Mouse (Mus musculus) intestine, postnatal 0 days (tissue): ENCODE measurements around the gene Catsper1. TPM values are rescaled to one million over a fixed set of nuclear protein-coding genes. Genes with fewer than 3 reads are reported as not detected.

Source experiments
- ATAC-seq: fragments of 200-750 bp; cut with Nextera tagmentation; 2 replicates; pipeline ENCODE4 v1.8.0; 2017; ENCODE audit warnings: mild to moderate bottlenecking, moderate TSS enrichment, moderate library complexity
- H3K27ac ChIP-seq: fragments of 300-500 bp; sonication (generic); 2 replicates; pipeline ENCODE4 v1.5.1; 2014; ENCODE audit warnings: mild to moderate bottlenecking, low read depth, low read length, moderate library complexity
- H3K27me3 ChIP-seq: fragments of 300-500 bp; sonication (generic); replicated peaks from 2 replicates; pipeline ENCODE4 v1.6.1; 2014; ENCODE audit warnings: low read length, mixed read lengths; ENCODE audit not compliant: control insufficient read depth, insufficient read depth
- H3K36me3 ChIP-seq: fragments of 300-500 bp; sonication (generic); 2 replicates; pipeline ENCODE4 v1.6.1; 2014; ENCODE audit warnings: mild to moderate bottlenecking, moderate library complexity; ENCODE audit not compliant: control insufficient read depth, insufficient read depth
- H3K4me1 ChIP-seq: fragments of 300-500 bp; sonication (generic); replicated peaks from 2 replicates; pipeline ENCODE4 v1.6.1; 2014; ENCODE audit warnings: antibody characterized with exemption, low read length, mixed read lengths; ENCODE audit not compliant: control insufficient read depth, insufficient read depth
- H3K4me2 ChIP-seq: fragments of 300-500 bp; sonication (generic); replicated peaks from 2 replicates; pipeline ENCODE4 v1.6.1; 2014; ENCODE audit warnings: low read depth, mild to moderate bottlenecking, moderate library complexity
- H3K4me3 ChIP-seq: fragments of 300-500 bp; sonication (generic); 2 replicates; pipeline ENCODE4 v1.5.1; 2014; ENCODE audit warnings: low read depth, low read length
- H3K9ac ChIP-seq: fragments of 300-500 bp; sonication (generic); 2 replicates; pipeline ENCODE4 v1.6.1; 2014; ENCODE audit warnings: mild to moderate bottlenecking, low read depth, low read length
- H3K9me3 ChIP-seq: fragments of 300-500 bp; sonication (generic); 2 replicates; pipeline ENCODE4 v1.6.1; 2016; ENCODE audit warnings: mixed run types; ENCODE audit not compliant: control insufficient read depth
- CTCF ChIP-seq: sonication (generic); IDR thresholded peaks from 2 replicates; pipeline ENCODE4 v1.5.1; 2016; ENCODE audit warnings: low read depth, mild to moderate bottlenecking, control low read depth, antibody characterized with exemption, moderate library complexity
- WGBS: fragments of 180-500 bp; shearing (Covaris S2); extraction: QIAGEN DNeasy Blood & Tissue Kit; methylation state at CpG from one replicate; pipeline ENCODE4 v1.1.7; 2014; 5-methylcytosine and 5-hydroxymethylcytosine counted together
- polyA plus RNA-seq: library from polyadenylated mRNA; unstranded; fragments of >200 nt; fragmentation: Nextera tagmentation; extraction: Ambion mirVana; gene quantifications from 2 replicates; pipeline ENCODE4 v1.2.1, GENCODE M21; 2015

Catsper1 gene
- polyA plus RNA-seq, 1 experiment from 2014 or later: not detected

- H3K27me3 ChIP-seq: no peaks in the 10 kb centered on the region
- 0 out of 2 replicates have a peak overlapping the region, but pooled peaks have one; percentile 6 for H3K4me2 ChIP-seq
- no peaks in the 10 kb centered on the region for H3K4me1 ChIP-seq
- H3K27ac ChIP-seq: no peak overlapping the region
- WGBS: 58% methylated on average over 19 of the region's 19 CpGs
- H3K4me3 ChIP-seq: no peak overlapping the region
- TF ChIP-seq CTCF: no peak
- ATAC-seq: no peak
- no peaks in the 10 kb centered on the region for H3K36me3 ChIP-seq
- H3K9me3 ChIP-seq: no peaks in the 10 kb centered on the region
- H3K9ac ChIP-seq: no peak overlapping the region
Measured at GRCm38 (mm10) chr19:5327970-5328369, 7.6 kb upstream of the Catsper1 start.

DNA sequence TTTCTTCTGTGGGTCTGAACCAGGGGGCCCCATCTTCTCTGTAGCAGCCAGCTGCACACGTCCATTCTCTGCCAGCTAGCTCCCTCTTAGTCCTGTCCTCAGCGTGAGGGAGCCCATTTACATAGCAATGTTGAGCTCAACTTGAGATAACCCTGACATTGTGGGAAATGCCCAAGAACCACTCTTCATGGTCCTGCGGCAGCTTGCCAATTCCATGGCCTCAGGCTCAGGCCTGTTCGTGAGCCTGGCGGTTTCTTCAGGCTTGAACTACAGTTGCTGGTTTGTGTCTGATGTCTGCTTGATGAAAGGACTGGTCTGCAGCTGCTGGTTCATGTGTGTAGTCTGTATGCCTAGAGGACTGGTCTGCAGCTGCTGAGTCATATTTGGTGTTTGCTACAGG, 800 bp upstream of the Catsper1 start:
- no peaks in the 10 kb centered on the region for H3K36me3 ChIP-seq
- H3K27me3 ChIP-seq: no peaks in the 10 kb centered on the region
- no peak overlapping the region for H3K4me3 ChIP-seq
- no peak for TF ChIP-seq CTCF
- no peak overlapping the region for H3K4me2 ChIP-seq
- H3K27ac ChIP-seq: no peak overlapping the region
- no peak overlapping the region for H3K9ac ChIP-seq
- 83% methylated on average over 5 of the region's 5 CpGs for whole genome bisulfite sequencing
- ATAC-seq: no peak
- H3K9me3 ChIP-seq: no peaks in the 10 kb centered on the region
- H3K4me1 ChIP-seq: no peaks in the 10 kb centered on the region

GRCm38 (mm10) chr19:5337975-5338374, 2.4 kb downstream of the Catsper1 start:
- no peak for ATAC-seq
- no peak overlapping the region for H3K4me2 ChIP-seq
- WGBS: 18% methylated on average over 5 of the region's 5 CpGs

GRCm38 (mm10) chr19:5341360-5341759, 5.8 kb downstream of the Catsper1 start:
- H3K4me2 ChIP-seq: no peak overlapping the region
- WGBS: 89% methylated on average over 7 of the region's 7 CpGs
- no peaks in the 10 kb centered on the region for H3K9me3 ChIP-seq
- ATAC-seq: no peak
- no peak overlapping the region for H3K9ac ChIP-seq
- no peak overlapping the region for H3K27ac ChIP-seq
- no peak overlapping the region for H3K4me3 ChIP-seq
- no peaks in the 10 kb centered on the region for H3K4me1 ChIP-seq
- no peak for TF ChIP-seq CTCF
- H3K27me3 ChIP-seq: no peaks in the 10 kb centered on the region
- H3K36me3 ChIP-seq: no peaks in the 10 kb centered on the region

More at GRCm38 (mm10) chr19:5337975-5338374, 2.4 kb downstream of the Catsper1 start:
- Histone ChIP-seq H3K9ac (no peak overlapping the region), H3K4me1 (no peaks in the 10 kb centered on the region), H3K4me3 (no peak overlapping the region), H3K9me3 (no peaks in the 10 kb centered on the region), H3K27me3 (no peaks in the 10 kb centered on the region), H3K27ac (no peak overlapping the region), H3K36me3 (no peaks in the 10 kb centered on the region)
- TF ChIP-seq CTCF: peak; percentile 92

- no peak for ATAC-seq
- whole genome bisulfite sequencing: 80% methylated on average over 6 of the region's 6 CpGs
- Histone ChIP-seq H3K4me1 (0 out of 2 replicates have a peak, but pooled peaks cover 3% of the 10 kb centered on the region), H3K27ac (no peak overlapping the region), H3K9ac (no peak overlapping the region), H3K36me3 (no peaks in the 10 kb centered on the region), H3K9me3 (no peaks in the 10 kb centered on the region), H3K4me2 (no peak overlapping the region), H3K27me3 (no peaks in the 10 kb centered on the region), H3K4me3 (no peak overlapping the region)
- no peak for TF ChIP-seq CTCF
Measured at GRCm38 (mm10) chr19:5345297-5346131, 10.0 kb downstream of the Catsper1 start.

DNA sequence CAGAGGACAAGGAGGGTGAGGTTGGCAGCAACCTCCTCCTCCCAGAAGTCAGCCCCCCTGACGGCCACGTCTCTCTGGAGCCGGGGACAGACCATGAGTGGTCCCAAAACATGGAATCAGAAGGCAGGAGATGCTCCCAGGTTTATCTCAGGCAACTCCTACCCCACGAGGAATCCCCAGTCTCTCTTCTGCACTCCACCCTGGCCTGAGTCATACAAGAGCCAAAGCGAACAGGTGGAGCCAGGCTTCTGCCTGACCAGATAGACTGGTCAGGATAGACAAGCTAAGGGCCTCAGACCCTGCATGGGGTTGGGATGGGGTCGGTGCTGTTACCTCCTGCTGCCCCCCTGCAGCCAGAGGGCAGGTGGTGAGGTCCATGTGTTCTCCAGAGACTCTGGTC, 12.5 kb downstream of the Catsper1 start:
- Histone ChIP-seq H3K36me3 (no peaks in the 10 kb centered on the region), H3K9ac (peak overlapping the region; percentile 22; the same call in 1 of the 2 replicates), H3K9me3 (no peaks in the 10 kb centered on the region), H3K4me3 (no peak overlapping the region), H3K4me1 (0 out of 2 replicates have a peak, but pooled peaks cover 3% of the 10 kb centered on the region), H3K27me3 (no peaks in the 10 kb centered on the region), H3K27ac (no peak overlapping the region), H3K4me2 (peak overlapping the region; percentile 75)
- no peak for TF ChIP-seq CTCF
- no peak for ATAC-seq
- WGBS: 72% methylated on average over 6 of the region's 6 CpGs
